Mouse (Mus musculus) lung, embryonic 15.5 days (tissue): Measurements from ENCODE around the gene Ankrd26. TPM values are rescaled to one million over a fixed set of nuclear protein-coding genes. Genes with fewer than 3 reads are reported as not detected.
A peak's percentile ranks its signal among the peaks of the same experiment; 100 is the strongest.
"Not testable (repeated sequence)": the region's sequence is repeated elsewhere in the genome, so short reads cannot be mapped to it uniquely, and the experiment has no call there.

ENCODE experiments used
- ATAC-seq: fragments of 200-750 bp; cut with Nextera tagmentation; 2 replicates; pipeline ENCODE4 v1.8.0; 2017; ENCODE audit warnings: moderate number of reproducible peaks, borderline replicate concordance; ENCODE audit not compliant: low FRiP score, low TSS enrichment; ENCODE audit errors: extremely low read depth
- H3K27ac ChIP-seq: fragments of 300-500 bp; sonication (generic); 2 replicates; pipeline ENCODE4 v1.5.1; 2015; ENCODE audit warnings: moderate library complexity, mild to moderate bottlenecking, inconsistent platforms
- H3K27me3 ChIP-seq: fragments of 300-500 bp; sonication (generic); 2 replicates; pipeline ENCODE4 v1.6.1; 2015; ENCODE audit warnings: inconsistent platforms
- H3K36me3 ChIP-seq: fragments of 300-500 bp; sonication (generic); 2 replicates; pipeline ENCODE4 v1.6.1; 2015; ENCODE audit warnings: inconsistent platforms
- H3K4me1 ChIP-seq: fragments of 300-500 bp; sonication (generic); 2 replicates; pipeline ENCODE4 v1.6.1; 2015; ENCODE audit warnings: inconsistent platforms
- H3K4me2 ChIP-seq: fragments of 300-500 bp; sonication (generic); 2 replicates; pipeline ENCODE4 v1.6.1; 2015; ENCODE audit warnings: inconsistent platforms, mild to moderate bottlenecking, moderate library complexity
- H3K4me3 ChIP-seq: fragments of 300-500 bp; sonication (generic); 2 replicates; pipeline ENCODE4 v1.5.1; 2015; ENCODE audit warnings: mild to moderate bottlenecking, inconsistent platforms
- H3K9ac ChIP-seq: fragments of 300-500 bp; sonication (generic); 2 replicates; pipeline ENCODE4 v1.6.1; 2015; ENCODE audit warnings: inconsistent platforms
- H3K9me3 ChIP-seq: fragments of 300-500 bp; sonication (generic); 2 replicates; pipeline ENCODE4 v1.6.1; 2016; ENCODE audit warnings: inconsistent platforms
- WGBS: fragments of 180-500 bp; shearing (Covaris S2); methylation state at CpG from one replicate; pipeline ENCODE4 v1.1.7; 2015; 5-methylcytosine and 5-hydroxymethylcytosine counted together
- polyA plus RNA-seq: library from polyadenylated mRNA; unstranded; fragments of >200 nt; fragmentation: Nextera tagmentation; extraction: Ambion mirVana; gene quantifications from 2 replicates; pipeline ENCODE4 v1.2.1, GENCODE M21; 2015

The Ankrd26 gene
- 12.4 and 15.2 TPM in 2 replicates for polyA plus RNA-seq

DNA sequence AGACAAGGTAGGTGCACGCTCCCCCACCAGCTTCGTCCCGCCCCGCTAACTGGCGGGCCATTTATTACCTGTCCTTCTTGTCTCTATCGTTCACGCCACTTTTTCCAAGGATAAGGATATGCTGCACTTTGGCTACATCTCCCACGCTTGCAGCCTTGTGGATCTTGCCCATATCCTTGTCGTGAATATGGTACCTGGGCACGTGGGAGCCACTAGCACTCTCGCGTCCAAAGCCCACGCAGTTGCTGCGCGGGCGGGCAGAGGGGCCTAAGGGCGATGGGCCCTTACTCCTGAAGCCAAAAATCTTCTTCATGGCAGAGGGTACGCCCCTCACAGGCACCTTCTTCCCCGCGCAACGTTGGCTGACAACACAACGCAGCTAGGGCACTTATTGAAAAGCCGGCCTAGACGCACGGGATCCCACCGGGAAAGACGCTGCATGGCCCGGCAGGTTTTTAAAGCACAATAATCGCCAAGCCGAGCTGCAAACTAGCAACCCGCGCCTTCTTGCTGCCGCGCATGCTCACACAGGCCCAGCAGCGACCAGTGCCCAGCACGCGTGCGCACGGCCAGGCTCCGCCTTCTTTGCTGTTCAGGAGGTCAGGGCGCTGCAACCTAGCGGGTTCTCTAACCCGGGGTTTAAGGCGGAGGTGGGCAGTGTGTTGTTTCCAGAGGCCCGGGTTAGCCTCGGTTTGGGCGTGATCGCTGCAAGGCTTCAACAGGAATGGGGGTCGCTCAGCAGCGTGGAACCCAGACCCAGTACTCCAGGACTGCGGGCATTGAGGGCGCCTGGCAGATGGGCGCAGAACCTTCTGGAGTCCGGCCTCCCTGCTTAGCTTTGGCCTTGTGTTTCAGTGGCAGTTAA, at the start of gene Ankrd26:
Gene Ankrd26, minus strand, starts transcription at position 482 of the 865 bp plus-strand sequence.
- no peaks in the 10 kb centered on the region for H3K27me3 ChIP-seq
- peak within 1 kb of the TSS; percentile 84 for H3K4me3 ChIP-seq
- peaks cover 16% of the 10 kb centered on the region for H3K36me3 ChIP-seq
- peak within 1 kb of the TSS; percentile 81 for H3K9ac ChIP-seq
- 4% methylated on average over 54 of the region's 54 CpGs for WGBS
- H3K9me3 ChIP-seq = no peaks in the 10 kb centered on the region
- peak within 1 kb of the TSS; percentile 92 for H3K4me2 ChIP-seq
- peaks cover 22% of the 10 kb centered on the region; the same call in 1 of the 2 replicates for H3K4me1 ChIP-seq
- ATAC-seq = peak; percentile 97
- H3K27ac ChIP-seq = peak within 1 kb of the TSS; percentile 70

DNA sequence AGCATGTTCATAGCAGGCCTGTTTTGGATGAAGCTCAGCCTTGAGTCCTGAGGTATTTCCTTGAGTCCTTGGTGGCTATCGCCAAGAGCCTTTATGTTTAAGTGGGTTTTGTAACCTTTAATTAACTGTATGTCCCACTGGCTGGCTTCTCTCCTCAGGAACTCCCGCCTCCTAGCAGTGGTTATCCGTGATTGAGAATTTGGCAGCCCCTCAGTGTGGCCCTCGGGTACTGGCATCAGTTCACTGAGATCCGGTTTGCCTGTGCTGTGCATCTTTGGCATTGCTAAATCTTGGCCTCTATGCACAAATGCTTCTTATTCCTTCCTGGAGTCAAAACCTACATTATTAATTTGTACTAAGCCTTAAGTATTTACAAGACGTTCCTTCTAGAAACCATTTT, 46.9 kb upstream of the Ankrd26 start:
- WGBS = 77% methylated on average over 6 of the region's 6 CpGs
- Histone ChIP-seq H3K4me1 (no peaks in the 10 kb centered on the region), H3K4me3 (no peak overlapping the region), H3K27me3 (no peaks in the 10 kb centered on the region), H3K36me3 (no peaks in the 10 kb centered on the region), H3K4me2 (no peak overlapping the region), H3K9me3 (no peaks in the 10 kb centered on the region), H3K27ac (no peak overlapping the region), H3K9ac (no peak overlapping the region)
- ATAC-seq = no peak

DNA sequence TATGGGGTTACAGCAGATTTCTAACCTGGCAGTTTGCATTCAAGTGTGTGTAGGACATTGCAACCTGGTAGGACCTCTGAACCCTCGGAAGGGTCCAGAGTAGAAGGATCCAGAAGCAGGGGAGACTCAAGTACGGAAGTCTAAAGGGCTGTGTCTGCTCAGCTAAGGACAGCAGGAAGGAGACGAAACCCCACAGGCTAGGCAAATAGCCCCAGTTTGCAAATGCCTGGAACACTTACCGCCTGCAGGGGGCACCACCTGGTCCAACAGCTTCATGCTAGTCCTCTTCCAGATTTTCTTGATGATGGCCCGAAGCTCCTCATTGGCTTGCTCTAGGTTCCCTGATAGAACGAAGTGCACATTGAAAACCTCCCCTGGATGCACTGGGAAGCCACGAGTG, 43.9 kb upstream of the Ankrd26 start:
- Histone ChIP-seq H3K27me3 (no peaks in the 10 kb centered on the region), H3K36me3 (no peaks in the 10 kb centered on the region), H3K27ac (no peak overlapping the region), H3K4me1 (no peaks in the 10 kb centered on the region), H3K9ac (no peak overlapping the region), H3K4me3 (no peak overlapping the region), H3K4me2 (no peak overlapping the region), H3K9me3 (no peaks in the 10 kb centered on the region)
- no peak for ATAC-seq
- 64% methylated on average over 7 of the region's 7 CpGs for WGBS

DNA sequence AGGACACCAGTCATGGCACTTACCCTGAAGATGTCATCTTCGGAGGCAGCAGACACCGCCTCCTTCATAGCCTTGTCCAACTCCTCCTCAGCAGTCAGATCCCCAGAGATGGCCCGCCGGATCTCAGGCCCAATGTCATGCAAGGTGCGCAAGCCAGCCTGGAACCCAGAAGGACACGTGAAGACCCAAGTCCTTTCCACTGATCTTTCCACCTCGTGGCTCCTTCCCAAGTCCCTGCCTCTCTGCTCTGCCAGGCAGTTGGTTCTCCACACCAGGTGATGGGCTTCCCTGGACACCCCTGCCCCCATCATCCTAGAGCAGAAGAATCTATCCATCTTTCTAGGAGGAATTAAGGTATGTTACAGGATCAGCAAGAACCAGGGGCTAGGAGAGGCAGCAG, 41.8 kb upstream of the Ankrd26 start:
- Histone ChIP-seq H3K36me3 (no peaks in the 10 kb centered on the region), H3K4me3 (no peak overlapping the region), H3K4me2 (no peak overlapping the region), H3K9me3 (no peaks in the 10 kb centered on the region), H3K4me1 (no peaks in the 10 kb centered on the region), H3K27ac (no peak overlapping the region), H3K9ac (no peak overlapping the region), H3K27me3 (no peaks in the 10 kb centered on the region)
- no peak for ATAC-seq
- 91% methylated on average over 7 of the region's 7 CpGs for WGBS

DNA sequence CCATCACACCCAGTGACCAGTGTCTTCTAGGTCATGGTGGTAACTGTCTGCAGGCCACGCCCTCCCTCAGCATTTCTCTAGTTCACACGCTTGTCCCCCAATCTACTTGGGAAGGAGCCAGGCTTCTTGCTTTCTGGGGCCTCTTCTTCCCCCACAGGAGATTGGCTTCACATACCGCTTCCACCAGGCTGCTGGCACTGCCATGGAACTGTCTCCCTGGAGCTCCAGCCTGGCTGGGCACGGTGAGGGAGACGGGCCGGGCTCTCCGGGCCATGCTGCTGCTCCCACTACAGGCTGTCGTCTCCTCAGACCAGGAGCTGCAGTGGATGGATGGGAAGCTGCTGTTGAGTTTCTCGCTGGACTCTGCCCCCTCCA, 33.6 kb upstream of the Ankrd26 start:
- ATAC-seq = no peak

DNA sequence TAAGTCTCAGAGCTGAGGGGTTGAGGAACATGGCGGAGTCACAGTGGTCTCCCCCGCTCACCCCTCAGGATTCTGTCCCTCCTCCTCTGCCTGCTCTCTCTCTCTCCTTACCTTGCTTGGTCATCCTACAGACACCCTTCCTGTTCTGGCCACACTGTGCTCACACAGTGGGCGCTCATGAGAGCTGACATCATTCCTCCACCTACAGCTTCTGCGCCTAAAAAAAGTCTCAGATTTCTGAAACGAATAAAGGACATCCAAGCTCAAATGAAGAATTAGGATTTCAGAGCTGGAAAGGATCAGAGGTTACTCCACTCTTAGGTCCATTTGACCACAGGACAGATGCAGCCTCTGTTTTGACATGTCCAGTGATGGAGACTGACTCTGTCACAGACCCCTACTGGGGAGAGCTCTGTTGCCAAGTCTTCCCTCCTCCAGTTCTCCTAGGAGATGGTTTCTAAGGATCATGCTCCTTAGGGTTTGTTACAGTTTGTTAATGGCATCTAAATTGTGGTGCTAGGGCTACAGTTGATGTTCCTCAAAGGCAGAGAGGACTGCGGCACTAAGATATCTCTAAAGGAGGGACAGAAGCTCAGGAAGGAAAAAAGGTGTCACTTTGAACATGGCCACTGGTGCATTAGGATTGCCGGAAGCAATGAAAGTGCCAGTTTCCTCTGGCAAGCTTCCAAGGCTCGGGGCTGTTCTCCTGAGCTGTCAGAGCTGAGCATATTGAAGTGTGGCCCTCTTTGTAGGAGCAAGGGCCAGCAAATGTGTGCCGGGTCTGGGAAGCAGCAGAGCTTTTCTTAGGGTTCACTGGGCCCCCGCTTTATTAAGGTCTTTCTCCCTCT, 33.0 kb upstream of the Ankrd26 start:
- Histone ChIP-seq H3K4me1 (no peaks in the 10 kb centered on the region), H3K27me3 (no peaks in the 10 kb centered on the region), H3K9me3 (no peaks in the 10 kb centered on the region), H3K9ac (no peak overlapping the region), H3K4me2 (no peak overlapping the region), H3K27ac (no peak overlapping the region), H3K4me3 (no peak overlapping the region), H3K36me3 (0 out of 2 replicates have a peak, but pooled peaks cover 6% of the 10 kb centered on the region)
- no peak for ATAC-seq
- 71% methylated on average over 10 of the region's 10 CpGs for WGBS

More for the DNA sequence above, 33.6 kb upstream of the Ankrd26 start:
- H3K4me2 ChIP-seq = no peak overlapping the region
- 0 out of 2 replicates have a peak, but pooled peaks cover 6% of the 10 kb centered on the region for H3K36me3 ChIP-seq
- no peaks in the 10 kb centered on the region for H3K4me1 ChIP-seq
- H3K27me3 ChIP-seq = no peaks in the 10 kb centered on the region
- H3K9ac ChIP-seq = no peak overlapping the region
- no peaks in the 10 kb centered on the region for H3K9me3 ChIP-seq
- no peak overlapping the region for H3K4me3 ChIP-seq
- no peak overlapping the region for H3K27ac ChIP-seq
- WGBS = 69% methylated on average over 9 of the region's 9 CpGs

DNA sequence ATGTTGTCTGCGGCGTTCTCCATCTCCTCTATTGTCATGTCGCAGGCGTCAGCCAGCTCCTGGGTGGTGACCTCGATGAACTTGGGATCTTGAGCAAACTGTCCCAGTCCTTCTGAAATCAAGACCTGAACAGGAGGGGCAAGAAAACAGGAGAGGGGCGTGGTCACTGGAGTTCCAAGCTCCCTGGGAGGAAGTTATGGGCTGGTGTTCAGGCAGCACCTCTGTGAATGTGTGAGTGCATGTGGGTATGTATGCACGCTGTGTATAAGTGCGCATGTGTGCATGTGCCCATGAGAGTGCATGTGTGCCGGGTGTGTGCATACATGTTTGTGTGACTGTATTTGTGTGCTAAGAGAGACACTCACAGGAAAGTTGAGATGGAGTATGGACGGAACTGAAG, 32.0 kb upstream of the Ankrd26 start:
- no peak overlapping the region for H3K9ac ChIP-seq
- no peak overlapping the region for H3K27ac ChIP-seq
- H3K27me3 ChIP-seq = no peaks in the 10 kb centered on the region
- ATAC-seq = 0 out of 2 replicates have a peak, but pooled peaks have one; percentile 27
- 32% methylated on average over 10 of the region's 10 CpGs for WGBS
- H3K4me3 ChIP-seq = peak overlapping the region; percentile 39
- H3K9me3 ChIP-seq = no peaks in the 10 kb centered on the region
- H3K4me2 ChIP-seq = peak overlapping the region; percentile 67
- no peaks in the 10 kb centered on the region for H3K4me1 ChIP-seq
- 0 out of 2 replicates have a peak, but pooled peaks cover 6% of the 10 kb centered on the region for H3K36me3 ChIP-seq

DNA sequence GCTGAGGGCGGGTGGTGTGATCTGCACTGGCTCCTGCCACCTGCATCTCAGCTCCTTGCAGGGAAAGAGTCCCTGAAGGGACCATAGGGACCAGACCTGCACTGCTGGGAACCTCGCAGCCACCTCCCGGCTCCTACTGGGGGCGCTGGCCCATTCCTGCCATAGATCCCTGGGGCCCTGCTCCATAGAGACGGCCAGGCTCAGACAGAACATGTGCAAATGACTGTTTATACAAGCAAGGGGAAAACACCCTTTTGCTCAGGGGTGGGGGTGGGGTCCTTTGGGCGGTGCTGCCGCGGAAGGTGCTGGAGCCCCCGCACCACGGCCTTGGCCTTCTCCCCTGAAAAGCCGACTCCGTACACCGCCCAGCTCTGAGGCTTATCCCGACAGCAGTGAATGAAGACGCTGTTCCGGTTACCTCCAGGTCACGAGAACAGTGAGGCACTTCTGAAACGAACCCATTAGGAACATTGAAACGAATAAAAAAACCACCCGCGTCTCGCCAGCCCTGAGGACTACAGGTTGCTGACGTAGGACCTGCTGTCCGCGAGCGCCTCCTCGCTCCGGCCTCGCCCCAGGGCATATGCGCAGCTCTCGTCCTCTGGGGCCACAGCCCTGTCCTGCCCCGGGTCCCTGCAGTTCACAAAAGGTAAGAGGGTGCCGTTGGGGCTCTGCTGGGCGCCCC, 31.5 kb upstream of the Ankrd26 start:
- peak; percentile 73 for ATAC-seq
- no peak overlapping the region for H3K27ac ChIP-seq
- peak overlapping the region; percentile 36; the same call in 1 of the 2 replicates for H3K9ac ChIP-seq
- no peaks in the 10 kb centered on the region for H3K27me3 ChIP-seq
- no peaks in the 10 kb centered on the region for H3K4me1 ChIP-seq
- H3K36me3 ChIP-seq = 0 out of 2 replicates have a peak, but pooled peaks cover 6% of the 10 kb centered on the region
- peak overlapping the region; percentile 67 for H3K4me2 ChIP-seq
- peak overlapping the region; percentile 39 for H3K4me3 ChIP-seq
- WGBS = 16% methylated on average over 34 of the region's 34 CpGs
- no peaks in the 10 kb centered on the region for H3K9me3 ChIP-seq

DNA sequence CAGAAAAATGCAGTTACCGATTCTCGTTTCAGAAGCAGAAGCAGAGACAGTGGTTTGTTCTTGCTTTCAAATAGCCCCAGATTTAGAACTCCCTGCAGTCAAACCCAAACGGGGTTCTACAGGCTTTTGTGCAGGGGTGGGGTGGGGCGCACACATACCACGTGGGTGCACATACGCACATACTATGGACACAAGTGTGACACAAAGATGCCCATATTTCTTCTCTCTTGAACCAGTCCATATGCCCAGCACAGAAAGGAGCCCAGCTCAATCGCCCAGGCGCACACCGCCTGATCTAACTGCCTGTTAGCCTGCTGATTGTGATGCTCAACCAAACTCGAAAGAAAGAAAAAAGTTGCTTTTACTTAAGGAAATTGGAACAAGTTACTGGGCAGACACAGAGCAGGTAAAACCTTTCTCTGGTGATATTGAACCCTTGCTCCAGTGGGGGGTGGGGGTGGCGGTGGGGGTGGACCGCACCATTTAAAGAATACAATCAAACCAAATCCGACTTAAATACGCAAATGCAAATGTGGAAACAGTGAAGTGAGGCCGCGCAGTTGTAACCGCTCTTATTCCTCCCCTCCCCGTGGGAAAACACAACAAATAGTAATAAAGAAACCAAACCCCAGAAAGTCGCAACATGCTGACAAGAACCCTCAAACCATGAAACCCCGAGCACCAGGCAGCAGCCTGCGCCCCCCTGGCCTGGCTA, 30.8 kb upstream of the Ankrd26 start:
- Histone ChIP-seq H3K9ac (peak overlapping the region; percentile 36; the same call in 1 of the 2 replicates), H3K27ac (no peak overlapping the region), H3K4me1 (no peaks in the 10 kb centered on the region), H3K4me2 (peak overlapping the region; percentile 67), H3K9me3 (no peaks in the 10 kb centered on the region), H3K27me3 (no peaks in the 10 kb centered on the region), H3K36me3 (0 out of 2 replicates have a peak, but pooled peaks cover 6% of the 10 kb centered on the region), H3K4me3 (peak overlapping the region; percentile 39)
- no peak for ATAC-seq
- WGBS = 41% methylated on average over 21 of the region's 21 CpGs

DNA sequence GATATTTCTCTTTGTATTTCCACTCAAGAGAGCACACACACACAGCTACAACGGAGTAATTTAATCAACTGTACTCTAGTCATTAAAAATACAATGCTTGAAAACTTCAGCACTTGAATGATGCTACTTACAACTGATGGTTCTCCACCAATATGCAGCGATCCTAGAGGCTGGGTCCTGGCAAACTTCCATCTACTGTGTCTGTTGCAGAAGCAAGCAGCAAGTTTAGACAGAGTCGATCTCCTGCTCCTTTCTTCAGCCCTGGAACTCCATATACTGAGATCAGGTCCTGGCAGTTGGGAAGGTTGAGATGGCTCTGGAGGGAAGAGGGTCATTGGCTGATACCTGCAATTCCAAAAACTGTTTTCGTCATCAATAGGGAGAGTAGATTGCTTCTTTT, 16.7 kb upstream of the Ankrd26 start:
- not testable (repeated sequence) for H3K9me3 ChIP-seq, H3K4me2 ChIP-seq, H3K4me1 ChIP-seq, H3K27me3 ChIP-seq, ATAC-seq, H3K9ac ChIP-seq, H3K27ac ChIP-seq, H3K36me3 ChIP-seq, H3K4me3 ChIP-seq
- 74% methylated on average over 4 of the region's 4 CpGs for WGBS

DNA sequence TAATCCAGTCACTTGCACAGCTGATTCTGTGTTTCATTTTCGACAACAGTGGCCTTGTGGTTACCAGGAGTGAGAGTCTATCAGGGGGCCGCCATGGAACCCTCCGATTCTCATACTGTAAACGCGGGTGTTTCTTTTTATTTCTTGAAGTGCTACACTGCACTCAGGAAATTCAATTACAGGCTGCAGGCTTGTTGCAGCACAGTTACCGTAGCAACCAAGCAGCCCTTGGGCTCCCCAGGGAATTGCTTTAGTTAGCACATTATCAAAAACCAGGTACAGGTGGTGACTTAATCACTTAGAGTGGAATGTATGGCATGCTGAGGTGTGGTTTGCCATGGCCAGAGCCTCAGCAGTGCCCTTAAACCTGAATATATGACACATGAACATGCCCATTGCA, 12.3 kb upstream of the Ankrd26 start:
- H3K27ac ChIP-seq = peak overlapping the region; percentile 65; the same call in 1 of the 2 replicates
- no peaks in the 10 kb centered on the region for H3K27me3 ChIP-seq
- H3K4me1 ChIP-seq = no peaks in the 10 kb centered on the region
- WGBS = 67% methylated on average over 6 of the region's 6 CpGs
- H3K9ac ChIP-seq = no peak overlapping the region
- no peaks in the 10 kb centered on the region for H3K36me3 ChIP-seq
- peak; percentile 46; the same call in 1 of the 2 replicates for ATAC-seq
- H3K4me3 ChIP-seq = no peak overlapping the region
- H3K9me3 ChIP-seq = no peaks in the 10 kb centered on the region
- H3K4me2 ChIP-seq = peak overlapping the region; percentile 16; the same call in 1 of the 2 replicates
